Mouse (Mus musculus): Measurements from ENCODE around the gene Rasd1. TPM values are rescaled to one million over a fixed set of nuclear protein-coding genes. Genes with fewer than 3 reads are reported as not detected.

The Rasd1 gene
- polyA plus RNA-seq, 1 experiment from 2014 or later = 8.1 TPM

- WGBS = 9% methylated on average over 3 of the region's 3 CpGs
- Histone ChIP-seq H3K27ac (replicated peaks in 1 of 2; ENCODE audit: control insufficient read depth in 1 of 2, insufficient read depth in 1 of 2, low read depth in 2 of 2, low read length in 2 of 2) (no peak overlapping the region), H3K27me3 (ENCODE audit: control insufficient read depth, insufficient read depth, low read length) (no peaks in the 10 kb centered on the region), H3K4me2 (ENCODE audit: low read length) (no peak overlapping the region), H3K9ac (ENCODE audit: low read length) (no peak overlapping the region), H3K4me1 (ENCODE audit: control insufficient read depth in 2 of 2, insufficient read depth in 2 of 2, low read length in 2 of 2) (peaks cover 3 to 9% of the 10 kb centered on the region in 2 experiments; a peak in 2 of 4 replicates), H3K36me3 (ENCODE audit: control insufficient read depth, insufficient read depth, low read length) (no peaks in the 10 kb centered on the region), H3K9me3 (ENCODE audit: control insufficient read depth, low read length) (no peaks in the 10 kb centered on the region), H3K4me3 (ENCODE audit: control insufficient read depth in 1 of 2, insufficient read depth in 1 of 2, low read depth in 1 of 2, low read length in 2 of 2) (no peak overlapping the region)
- no peak for ATAC-seq (ENCODE audit: insufficient number of reproducible peaks, insufficient read depth, low FRiP score, low read depth)
Measured at GRCm38 (mm10) chr11:59941391-59941790, 23.4 kb downstream of the Rasd1 start.

- peaks cover 3 to 9% of the 10 kb centered on the region in 2 experiments; a peak in 2 of 4 replicates for H3K4me1 ChIP-seq (ENCODE audit: control insufficient read depth in 2 of 2, insufficient read depth in 2 of 2, low read length in 2 of 2)
- WGBS = 29% methylated on average over 3 of the region's 3 CpGs
- H3K9me3 ChIP-seq (ENCODE audit: control insufficient read depth, low read length) = no peaks in the 10 kb centered on the region
- H3K9ac ChIP-seq (ENCODE audit: low read length) = no peak overlapping the region
- H3K27ac ChIP-seq (replicated peaks in 1 of 2; ENCODE audit: control insufficient read depth in 1 of 2, insufficient read depth in 1 of 2, low read depth in 2 of 2, low read length in 2 of 2) = no peak overlapping the region
- no peak overlapping the region for H3K4me3 ChIP-seq (ENCODE audit: control insufficient read depth in 1 of 2, insufficient read depth in 1 of 2, low read depth in 1 of 2, low read length in 2 of 2)
- no peak for ATAC-seq (ENCODE audit: insufficient number of reproducible peaks, insufficient read depth, low FRiP score, low read depth)
- no peak overlapping the region for H3K4me2 ChIP-seq (ENCODE audit: low read length)
- no peaks in the 10 kb centered on the region for H3K36me3 ChIP-seq (ENCODE audit: control insufficient read depth, insufficient read depth, low read length)
- no peaks in the 10 kb centered on the region for H3K27me3 ChIP-seq (ENCODE audit: control insufficient read depth, insufficient read depth, low read length)
Measured at GRCm38 (mm10) chr11:59940645-59941044, 24.1 kb downstream of the Rasd1 start.

- ATAC-seq (ENCODE audit: insufficient number of reproducible peaks, insufficient read depth, low FRiP score, low read depth) = no peak
- WGBS = 78% methylated on average over 1 of the region's 1 CpGs
Measured at GRCm38 (mm10) chr11:59939821-59940220, 24.9 kb downstream of the Rasd1 start.

GRCm38 (mm10) chr11:59937615-59938014 is 27.1 kb downstream of the Rasd1 start:
- no peak for ATAC-seq (ENCODE audit: insufficient number of reproducible peaks, insufficient read depth, low FRiP score, low read depth)
- H3K9me3 ChIP-seq (ENCODE audit: control insufficient read depth, low read length) = no peaks in the 10 kb centered on the region
- H3K4me2 ChIP-seq (ENCODE audit: low read length) = no peak overlapping the region
- no peaks in the 10 kb centered on the region for H3K27me3 ChIP-seq (ENCODE audit: control insufficient read depth, insufficient read depth, low read length)
- H3K4me3 ChIP-seq (ENCODE audit: control insufficient read depth in 1 of 2, insufficient read depth in 1 of 2, low read depth in 1 of 2, low read length in 2 of 2) = no peak overlapping the region
- WGBS = 42% methylated on average over 2 of the region's 2 CpGs
- H3K27ac ChIP-seq (replicated peaks in 1 of 2; ENCODE audit: control insufficient read depth in 1 of 2, insufficient read depth in 1 of 2, low read depth in 2 of 2, low read length in 2 of 2) = no peak overlapping the region
- H3K36me3 ChIP-seq (ENCODE audit: control insufficient read depth, insufficient read depth, low read length) = no peaks in the 10 kb centered on the region
- peaks cover 12 to 15% of the 10 kb centered on the region in 2 experiments; a peak in 3 of 4 replicates for H3K4me1 ChIP-seq (ENCODE audit: control insufficient read depth in 2 of 2, insufficient read depth in 2 of 2, low read length in 2 of 2)
- no peak overlapping the region for H3K9ac ChIP-seq (ENCODE audit: low read length)

More at GRCm38 (mm10) chr11:59939821-59940220, 24.9 kb downstream of the Rasd1 start:
- Histone ChIP-seq H3K4me3 (ENCODE audit: control insufficient read depth in 1 of 2, insufficient read depth in 1 of 2, low read depth in 1 of 2, low read length in 2 of 2) (no peak overlapping the region), H3K9ac (ENCODE audit: low read length) (no peak overlapping the region), H3K4me2 (ENCODE audit: low read length) (no peak overlapping the region), H3K36me3 (ENCODE audit: control insufficient read depth, insufficient read depth, low read length) (no peaks in the 10 kb centered on the region), H3K4me1 (ENCODE audit: control insufficient read depth in 2 of 2, insufficient read depth in 2 of 2, low read length in 2 of 2) (peaks cover 3 to 9% of the 10 kb centered on the region in 2 experiments; a peak in 2 of 4 replicates), H3K27ac (replicated peaks in 1 of 2; ENCODE audit: control insufficient read depth in 1 of 2, insufficient read depth in 1 of 2, low read depth in 2 of 2, low read length in 2 of 2) (no peak overlapping the region), H3K9me3 (ENCODE audit: control insufficient read depth, low read length) (no peaks in the 10 kb centered on the region), H3K27me3 (ENCODE audit: control insufficient read depth, insufficient read depth, low read length) (no peaks in the 10 kb centered on the region)

- Histone ChIP-seq H3K27ac (replicated peaks in 1 of 2; ENCODE audit: control insufficient read depth in 1 of 2, insufficient read depth in 1 of 2, low read depth in 2 of 2, low read length in 2 of 2) (no peak overlapping the region), H3K27me3 (ENCODE audit: control insufficient read depth, insufficient read depth, low read length) (no peaks in the 10 kb centered on the region), H3K9me3 (ENCODE audit: control insufficient read depth, low read length) (no peaks in the 10 kb centered on the region), H3K4me3 (ENCODE audit: control insufficient read depth in 1 of 2, insufficient read depth in 1 of 2, low read depth in 1 of 2, low read length in 2 of 2) (no peak overlapping the region), H3K4me2 (ENCODE audit: low read length) (no peak overlapping the region), H3K4me1 (ENCODE audit: control insufficient read depth in 2 of 2, insufficient read depth in 2 of 2, low read length in 2 of 2) (peaks cover 11 to 12% of the 10 kb centered on the region in 2 experiments; a peak in 3 of 4 replicates), H3K36me3 (ENCODE audit: control insufficient read depth, insufficient read depth, low read length) (no peaks in the 10 kb centered on the region), H3K9ac (ENCODE audit: low read length) (no peak overlapping the region)
- no peak for ATAC-seq (ENCODE audit: insufficient number of reproducible peaks, insufficient read depth, low FRiP score, low read depth)
- WGBS = 77% methylated on average over 3 of the region's 3 CpGs
Measured at GRCm38 (mm10) chr11:59937023-59937422, 27.7 kb downstream of the Rasd1 start.

GRCm38 (mm10) chr11:59933943-59934342 is 30.8 kb downstream of the Rasd1 start:
- no peaks in the 10 kb centered on the region for H3K9me3 ChIP-seq (ENCODE audit: control insufficient read depth, low read length)
- no peak overlapping the region; the same call in 1 of the 2 replicates for H3K9ac ChIP-seq (ENCODE audit: low read length)
- peaks cover 8 to 11% of the 10 kb centered on the region in 2 experiments; a peak in 3 of 4 replicates for H3K4me1 ChIP-seq (ENCODE audit: control insufficient read depth in 2 of 2, insufficient read depth in 2 of 2, low read length in 2 of 2)
- no peak overlapping the region for H3K4me2 ChIP-seq (ENCODE audit: low read length)
- no peak overlapping the region for H3K4me3 ChIP-seq (ENCODE audit: control insufficient read depth in 1 of 2, insufficient read depth in 1 of 2, low read depth in 1 of 2, low read length in 2 of 2)
- H3K27ac ChIP-seq (replicated peaks in 1 of 2; ENCODE audit: control insufficient read depth in 1 of 2, insufficient read depth in 1 of 2, low read depth in 2 of 2, low read length in 2 of 2) = no peak overlapping the region
- H3K27me3 ChIP-seq (ENCODE audit: control insufficient read depth, insufficient read depth, low read length) = no peaks in the 10 kb centered on the region
- H3K36me3 ChIP-seq (ENCODE audit: control insufficient read depth, insufficient read depth, low read length) = no peaks in the 10 kb centered on the region
- no peak for ATAC-seq (ENCODE audit: insufficient number of reproducible peaks, insufficient read depth, low FRiP score, low read depth)
- WGBS = 32% methylated on average over 12 of the region's 12 CpGs

GRCm38 (mm10) chr11:59932560-59933337 is 32.0 kb downstream of the Rasd1 start:
- no peak overlapping the region for H3K4me3 ChIP-seq (ENCODE audit: control insufficient read depth in 1 of 2, insufficient read depth in 1 of 2, low read depth in 1 of 2, low read length in 2 of 2)
- WGBS = 60% methylated on average over 9 of the region's 9 CpGs
- H3K27me3 ChIP-seq (ENCODE audit: control insufficient read depth, insufficient read depth, low read length) = no peaks in the 10 kb centered on the region
- H3K4me1 ChIP-seq (ENCODE audit: control insufficient read depth in 2 of 2, insufficient read depth in 2 of 2, low read length in 2 of 2) = peaks cover 8 to 10% of the 10 kb centered on the region in 2 experiments; a peak in 3 of 4 replicates
- H3K36me3 ChIP-seq (ENCODE audit: control insufficient read depth, insufficient read depth, low read length) = no peaks in the 10 kb centered on the region
- no peak overlapping the region for H3K9ac ChIP-seq (ENCODE audit: low read length)
- no peak for ATAC-seq (ENCODE audit: insufficient number of reproducible peaks, insufficient read depth, low FRiP score, low read depth)
- H3K9me3 ChIP-seq (ENCODE audit: control insufficient read depth, low read length) = no peaks in the 10 kb centered on the region
- H3K4me2 ChIP-seq (ENCODE audit: low read length) = no peak overlapping the region
- no peak overlapping the region for H3K27ac ChIP-seq (replicated peaks in 1 of 2; ENCODE audit: control insufficient read depth in 1 of 2, insufficient read depth in 1 of 2, low read depth in 2 of 2, low read length in 2 of 2)
